Mouse (Mus musculus): ENCODE results near the gene Tnfaip8l3.

Gene Tnfaip8l3

DNA sequence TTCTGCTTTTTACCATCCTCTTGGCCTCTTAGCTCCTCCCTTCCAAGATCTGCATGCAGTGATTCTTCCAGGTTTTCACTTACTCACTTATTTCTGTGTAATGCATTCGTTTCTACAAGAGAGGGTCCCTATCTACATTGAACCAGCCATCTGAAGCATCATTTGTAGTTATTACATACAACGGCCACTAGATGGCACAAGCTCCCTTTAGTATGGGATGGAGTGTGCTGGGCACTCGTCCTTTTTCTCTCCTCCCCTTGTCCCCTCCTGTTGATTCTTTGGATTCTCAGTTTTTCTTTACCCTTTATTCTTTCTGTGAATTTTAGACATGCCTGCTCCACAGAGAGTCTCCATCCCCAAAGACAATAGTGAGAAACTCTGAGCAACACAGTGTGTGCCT is 77.3 kb downstream of the Tnfaip8l3 start:
- in situ Hi-C loops (cut with MboI) = no loop called here

DNA sequence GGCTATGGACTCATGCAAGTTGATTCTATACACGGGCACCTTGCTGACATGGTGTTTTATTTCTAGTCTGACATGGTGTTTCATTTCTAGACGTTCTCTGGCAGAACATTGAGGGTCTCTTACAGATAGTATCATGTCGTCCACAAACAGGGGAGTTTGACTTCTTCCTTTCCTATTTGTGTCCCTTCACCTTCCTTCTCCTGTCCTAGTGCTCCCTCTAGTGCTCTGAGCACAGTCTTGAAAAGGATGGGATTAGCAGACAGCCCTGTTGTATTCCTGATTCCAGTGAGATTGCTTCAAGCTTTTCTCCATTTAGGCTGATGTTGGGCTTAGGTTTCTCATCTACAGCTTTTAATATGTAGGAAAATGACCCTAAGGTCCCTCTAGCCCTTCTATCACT is 81.2 kb downstream of the Tnfaip8l3 start:
- in situ Hi-C loops (cut with MboI) = no loop called here

DNA sequence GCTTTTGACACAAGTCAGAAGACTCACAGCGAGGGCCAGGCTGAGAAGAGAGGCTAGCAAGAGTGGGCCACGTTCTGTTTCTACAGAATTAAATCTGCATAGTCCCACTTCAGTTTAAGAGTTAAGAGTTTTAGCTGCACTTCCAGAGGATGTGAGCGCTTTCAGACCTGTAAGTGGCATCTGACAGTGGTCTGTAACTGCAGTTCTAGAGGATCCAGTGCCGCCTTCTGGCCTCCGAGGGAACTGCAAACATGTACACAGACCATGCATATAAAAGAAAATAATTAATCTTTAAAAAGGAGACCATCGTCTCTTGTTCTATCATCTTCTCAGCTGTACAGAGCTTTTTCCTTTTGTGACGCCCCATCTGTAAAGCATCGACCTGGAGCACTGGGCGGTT is 83.3 kb downstream of the Tnfaip8l3 start:
- in situ Hi-C loops (cut with MboI) = no loop called here

DNA sequence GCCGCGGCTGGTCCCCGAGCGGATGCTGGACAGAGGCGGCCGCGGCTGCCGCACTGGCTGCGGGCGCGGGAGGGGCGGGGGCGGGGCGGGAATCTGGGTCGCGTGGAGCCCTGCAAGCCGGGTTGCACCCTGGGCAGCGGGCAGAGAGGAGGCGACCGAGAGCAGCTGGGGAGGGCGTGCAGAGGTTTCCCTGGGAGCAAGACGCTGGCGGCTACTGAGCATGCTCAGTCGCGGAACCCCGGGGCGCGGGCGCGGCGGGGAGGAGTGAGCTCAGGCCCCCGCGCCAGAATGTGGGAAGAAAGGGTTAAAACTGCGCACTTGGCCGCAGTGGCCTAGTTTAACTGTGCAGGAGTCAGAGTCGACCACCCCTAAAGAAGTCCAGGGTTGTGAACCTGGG is 93.1 kb downstream of the Tnfaip8l3 start, which contains the start of gene Elmod1:
TSS of gene Elmod1 (minus strand) at position 180 of the 397 bp plus-strand sequence.
- in situ Hi-C loops (cut with MboI) = no loop called here

DNA sequence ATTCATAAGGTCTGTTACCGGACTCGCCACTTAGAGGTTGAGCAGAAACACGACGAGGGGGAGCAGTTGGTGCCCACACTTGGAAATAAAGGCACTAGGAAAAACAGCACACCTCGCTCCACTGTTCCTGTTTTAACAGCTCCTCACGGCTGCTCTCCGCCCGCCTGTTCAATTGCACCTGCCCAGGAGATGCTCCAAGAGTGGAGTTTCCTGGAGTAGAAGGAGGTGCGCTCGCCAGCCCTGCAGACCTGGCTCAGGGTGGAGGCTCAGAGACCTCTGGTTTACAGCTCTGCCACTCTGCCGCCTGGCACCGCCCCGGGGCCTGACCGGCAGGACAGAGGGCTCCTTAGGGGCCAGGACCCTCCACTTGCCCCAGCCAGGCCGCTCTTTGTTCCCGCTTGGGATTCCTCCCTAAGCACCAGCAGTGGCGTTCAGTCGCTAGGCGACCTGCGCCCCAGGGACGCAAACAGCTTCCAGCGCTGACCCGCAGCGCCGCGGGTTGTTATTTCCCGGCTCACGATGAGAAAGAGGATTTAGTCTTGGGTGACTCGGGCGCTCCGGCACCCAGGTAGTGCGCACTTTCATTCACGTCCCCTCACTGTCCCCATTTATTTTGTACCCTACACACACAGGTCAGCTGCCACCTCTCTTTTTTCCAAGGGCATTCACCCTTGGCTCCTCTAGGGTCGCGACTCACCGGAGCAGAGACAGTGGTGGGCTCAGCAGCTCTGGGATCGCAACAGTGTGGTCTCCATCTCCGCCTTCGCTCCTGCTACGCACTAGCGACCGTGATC is 93.7 kb downstream of the Tnfaip8l3 start:
- in situ Hi-C loops (cut with MboI) = no loop called here

DNA sequence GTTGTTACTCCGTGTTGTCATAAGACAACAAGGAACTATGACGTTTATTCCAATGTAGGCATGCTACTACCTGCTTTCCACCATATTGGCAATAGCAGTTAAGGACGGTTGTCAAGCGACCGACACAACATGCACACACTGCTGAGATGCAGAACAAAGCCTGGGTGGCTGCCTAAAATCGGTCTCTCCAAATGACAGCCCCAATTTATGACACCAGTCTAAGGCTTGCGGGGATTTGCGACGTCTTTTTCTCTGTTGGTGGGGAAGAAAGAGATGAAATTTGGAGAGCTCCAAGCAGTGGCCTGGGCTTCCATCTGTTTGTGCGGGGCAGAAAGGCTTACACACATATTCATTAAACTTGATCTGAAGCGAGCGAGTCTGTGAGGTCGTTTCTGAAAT is 94.3 kb downstream of the Tnfaip8l3 start:
- in situ Hi-C loops (cut with MboI) = no loop called here

Data from mature B cell (primary cell).